Mouse (Mus musculus) heart, postnatal 10 days (tissue): ENCODE measurements around the gene Clic6. TPM values are rescaled to one million over a fixed set of nuclear protein-coding genes. Genes with fewer than 3 reads are reported as not detected.

Experiments used
- DNase-seq, 2 experiments: peaks; one replicate each; pipeline ENCODE4 v3.0.0; 2021
- intact Hi-C: fragments of 180-260 bp; cut with DNase I; formaldehyde crosslinking; loops from one replicate; pipeline ENCODE4 v1.15.1; 2025
- total RNA-seq, 2 experiments: library from RNA; stranded (reverse); gene quantifications; 2 replicates each; pipeline ENCODE4 v1.2.3; 2021

Clic6 gene
- total RNA-seq, 2 experiments from 2014 or later = 0.12 to 0.29 TPM

- intact Hi-C loops = no loop called here
Observed at GRCm38 (mm10) chr16:92518718-92519117, 33.2 kb downstream of the Clic6 start.

GRCm38 (mm10) chr16:92519820-92520492, 34.4 kb downstream of the Clic6 start:
- DNase-seq = peak; percentile 43 to 62
- intact Hi-C loops = loop anchor here (5.0 kb wide), 1 partner anchor 1022 kb away; no protein-coding TSS in a partner anchor

More at GRCm38 (mm10) chr16:92518718-92519117, 33.2 kb downstream of the Clic6 start:
- DNase-seq = no peak

GRCm38 (mm10) chr16:92523351-92523750, 37.8 kb downstream of the Clic6 start:
- no peak for DNase-seq
- intact Hi-C loops = loop anchor here (5.0 kb wide), 1 partner anchor 1019 kb away; no protein-coding TSS in a partner anchor

GRCm38 (mm10) chr16:92524651-92525050, 39.1 kb downstream of the Clic6 start:
- intact Hi-C loops = loop anchor here (5.0 kb wide), 1 partner anchor 1018 kb away; no protein-coding TSS in a partner anchor
- no peak for DNase-seq

GRCm38 (mm10) chr16:92525919-92526318, 40.4 kb downstream of the Clic6 start:
- intact Hi-C loops = no loop called here
- DNase-seq = no peak

- DNase-seq = no peak
- intact Hi-C loops = no loop called here
Observed at GRCm38 (mm10) chr16:92535258-92535657, 49.7 kb downstream of the Clic6 start.

- intact Hi-C loops = no loop called here
- no peak for DNase-seq
Observed at GRCm38 (mm10) chr16:92538356-92538755, 52.8 kb downstream of the Clic6 start.

GRCm38 (mm10) chr16:92544264-92544663, 58.7 kb downstream of the Clic6 start:
- intact Hi-C loops = no loop called here
- peak; percentile 16 to 20 for DNase-seq

GRCm38 (mm10) chr16:92548651-92549050, 63.1 kb downstream of the Clic6 start:
- DNase-seq = no peak
- intact Hi-C loops = no loop called here

- intact Hi-C loops = no loop called here
Observed at GRCm38 (mm10) chr16:92551266-92552105, 66.0 kb downstream of the Clic6 start.

GRCm38 (mm10) chr16:92552106-92552382, 66.5 kb downstream of the Clic6 start:
- no peak for DNase-seq
- intact Hi-C loops = no loop called here

More at GRCm38 (mm10) chr16:92551266-92552105, 66.0 kb downstream of the Clic6 start:
- no peak for DNase-seq

- intact Hi-C loops = no loop called here
Observed at GRCm38 (mm10) chr16:92552858-92553257, 67.3 kb downstream of the Clic6 start.

GRCm38 (mm10) chr16:92555051-92555450, 69.5 kb downstream of the Clic6 start:
- DNase-seq = no peak
- intact Hi-C loops = no loop called here

More at GRCm38 (mm10) chr16:92552858-92553257, 67.3 kb downstream of the Clic6 start:
- no peak for DNase-seq

GRCm38 (mm10) chr16:92565291-92565690, 79.8 kb downstream of the Clic6 start:
- intact Hi-C loops = loop anchor here (1.0 to 5.0 kb wide), 4 partner anchors 42 to 889 kb away; no protein-coding TSS in a partner anchor
- DNase-seq = no peak

- peak; percentile 81 to 91 for DNase-seq
- intact Hi-C loops = loop anchor here (1.0 to 5.0 kb wide), 6 partner anchors 42 to 978 kb away; no protein-coding TSS in a partner anchor
Observed at GRCm38 (mm10) chr16:92565708-92566107, 80.2 kb downstream of the Clic6 start.

- DNase-seq = no peak
- intact Hi-C loops = loop anchor here (1.0 to 5.0 kb wide), 4 partner anchors 41 to 977 kb away; no protein-coding TSS in a partner anchor
Observed at GRCm38 (mm10) chr16:92566146-92566545, 80.6 kb downstream of the Clic6 start.

GRCm38 (mm10) chr16:92571246-92571645, 85.7 kb downstream of the Clic6 start:
- intact Hi-C loops = no loop called here

GRCm38 (mm10) chr16:92573193-92573592, 87.7 kb downstream of the Clic6 start:
- intact Hi-C loops = no loop called here
- DNase-seq = no peak

More at GRCm38 (mm10) chr16:92571246-92571645, 85.7 kb downstream of the Clic6 start:
- DNase-seq = no peak

- intact Hi-C loops = no loop called here
Observed at GRCm38 (mm10) chr16:92575792-92576191, 90.3 kb downstream of the Clic6 start.

GRCm38 (mm10) chr16:92577381-92577780, 91.8 kb downstream of the Clic6 start:
- intact Hi-C loops = no loop called here
- DNase-seq = no peak

More at GRCm38 (mm10) chr16:92575792-92576191, 90.3 kb downstream of the Clic6 start:
- DNase-seq = no peak

- intact Hi-C loops = no loop called here
- DNase-seq = peak; percentile 5 to 17
Observed at GRCm38 (mm10) chr16:92578915-92579653, 93.5 kb downstream of the Clic6 start.
